Mouse (Mus musculus) activated CD4-positive, CD25-positive, alpha-beta regulatory T cell, adult 4 months (primary cell): Measurements from ENCODE around the gene Olfr1249. TPM values are rescaled to one million over a fixed set of nuclear protein-coding genes. Genes with fewer than 3 reads are reported as not detected.
"Not testable (repeated sequence)": the region's sequence is repeated elsewhere in the genome, so short reads cannot be mapped to it uniquely, and the experiment has no call there.

ENCODE experiments used
- ATAC-seq: one replicate; pipeline ENCODE4 v1.8.0; 2017
- polyA plus RNA-seq, 2 experiments: library from polyadenylated mRNA; unstranded; fragments of 100-300 nt; shearing (Covaris generic); gene quantifications; one replicate each; pipeline ENCODE4 v1.2.1; 2017

Olfr1249 gene
- polyA plus RNA-seq = not detected

DNA sequence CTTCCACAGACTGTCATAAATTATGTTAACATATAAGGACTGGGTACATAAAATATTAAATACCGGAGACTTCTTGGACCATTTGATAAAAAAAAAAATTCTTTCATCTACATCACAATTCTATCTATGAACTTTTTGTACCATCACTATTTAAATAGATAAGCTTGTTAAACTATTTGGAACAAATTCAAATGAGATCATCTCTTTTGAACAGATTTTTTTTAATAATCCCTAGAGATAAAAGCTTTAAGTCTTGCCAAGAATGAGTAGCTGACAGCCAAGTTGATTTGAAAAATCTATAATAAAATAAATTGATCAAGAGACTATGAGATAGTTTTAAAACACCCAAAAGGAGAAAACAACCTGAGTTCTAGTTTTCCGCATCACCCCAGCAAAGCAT, at the start of gene Olfr1249:
Olfr1249 (minus strand) TSS at position 101 of the 400 bp plus-strand sequence.
- no peak for ATAC-seq

- no peak for ATAC-seq
Observed at GRCm38 (mm10) chr2:89671836-89672235, 37.1 kb upstream of the Olfr1249 start, which contains the start of gene Olfr1251. Gene Olfr1251, minus strand, starts transcription at chr2:89671936.

GRCm38 (mm10) chr2:89661367-89661766, 26.6 kb upstream of the Olfr1249 start, which contains the start of gene Olfr1250:
Gene Olfr1250, minus strand, starts transcription at chr2:89661467.
- no peak for ATAC-seq

GRCm38 (mm10) chr2:89618145-89618544, 16.6 kb downstream of the Olfr1249 start, which contains the start of gene Olfr1248:
Gene Olfr1248, minus strand, starts transcription at chr2:89618245.
- not testable (repeated sequence) for ATAC-seq

DNA sequence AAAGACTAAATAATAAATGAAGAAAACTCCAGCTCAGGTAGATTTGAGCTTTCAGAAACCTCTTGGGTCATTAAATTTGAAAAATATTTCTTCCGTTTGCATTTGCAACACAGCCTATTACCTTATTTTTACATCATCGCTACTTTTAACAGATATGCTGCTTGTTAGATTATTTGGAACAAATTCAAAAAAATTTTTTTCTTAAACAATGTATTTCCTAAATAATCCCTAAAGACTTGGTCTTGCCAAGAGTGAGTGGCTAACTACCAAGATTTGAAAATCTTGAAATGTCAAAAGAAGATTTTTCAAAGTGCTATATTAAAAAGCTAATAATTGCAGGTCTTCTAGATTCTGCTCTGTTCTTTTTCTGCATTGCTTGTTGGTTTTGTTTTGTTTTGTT, 20.8 kb downstream of the Olfr1249 start, which contains the start of gene Olfr1247:
Olfr1247 (minus strand) TSS at position 101 of the 400 bp plus-strand sequence.
- ATAC-seq = no peak

DNA sequence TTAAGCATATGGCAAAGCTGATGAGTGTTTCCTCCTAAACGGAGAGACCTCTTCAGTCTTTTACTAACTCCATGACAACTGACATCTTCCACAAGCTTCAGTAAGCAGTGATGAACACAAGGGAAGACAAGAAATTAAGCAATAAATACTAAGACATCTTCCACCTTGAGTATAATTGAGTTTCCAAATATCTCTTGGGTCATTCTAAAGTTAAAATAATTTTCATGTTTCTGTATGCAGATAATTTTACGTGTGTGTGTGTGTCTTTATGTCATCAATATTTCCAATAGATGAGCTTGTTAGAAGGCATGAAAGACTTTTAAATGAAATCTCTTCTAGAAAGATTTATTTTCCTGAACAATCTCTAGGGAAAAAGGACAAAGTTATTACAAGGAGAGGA, 41.7 kb downstream of the Olfr1249 start, which contains the start of gene Olfr1246:
Olfr1246 (minus strand) TSS at position 101 of the 400 bp plus-strand sequence.
- ATAC-seq = no peak

Other genes with a start within 250 kb of the Olfr1249 start
- gene Olfr1238, start 225.3 kb downstream of the Olfr1249 start, polyA plus RNA-seq = not detected
- gene Olfr1239, start 214.6 kb downstream of the Olfr1249 start, polyA plus RNA-seq = not detected
- gene Olfr1240, start 192.0 kb downstream of the Olfr1249 start, polyA plus RNA-seq = not detected
- not detected for gene Olfr1241, start 147.9 kb downstream of the Olfr1249 start, polyA plus RNA-seq
- not detected for gene Olfr1242, start 136.6 kb downstream of the Olfr1249 start, polyA plus RNA-seq
- gene Olfr1243, start 103.5 kb downstream of the Olfr1249 start, polyA plus RNA-seq = not detected
- not detected for gene Olfr1245, start 56.5 kb downstream of the Olfr1249 start, polyA plus RNA-seq
- gene Olfr1246, start 41.8 kb downstream of the Olfr1249 start, polyA plus RNA-seq = not detected
- under 1 TPM in 1 of 2 experiments, not detected in 1; 0.18 TPM for gene Olfr1247, start 20.9 kb downstream of the Olfr1249 start, polyA plus RNA-seq
- gene Olfr1248, start 16.7 kb downstream of the Olfr1249 start, polyA plus RNA-seq = not detected
- gene Olfr1250, start 26.5 kb upstream of the Olfr1249 start, polyA plus RNA-seq = not detected
- gene Olfr1251, start 37.0 kb upstream of the Olfr1249 start, polyA plus RNA-seq = not detected
- gene Olfr1252, start 90.0 kb upstream of the Olfr1249 start, polyA plus RNA-seq = not detected
- not detected for gene Olfr1253, start 122.1 kb upstream of the Olfr1249 start, polyA plus RNA-seq
- gene Olfr1254, start 158.6 kb upstream of the Olfr1249 start, polyA plus RNA-seq = not detected
- not detected for gene Olfr1255, start 177.1 kb upstream of the Olfr1249 start, polyA plus RNA-seq
- not detected for gene Olfr1256, start 206.6 kb upstream of the Olfr1249 start, polyA plus RNA-seq
- gene Olfr48, start 213.2 kb upstream of the Olfr1249 start, polyA plus RNA-seq = not detected
- gene Olfr1257, start 243.5 kb upstream of the Olfr1249 start, polyA plus RNA-seq = not detected